Mouse (Mus musculus) testis, adult 2 months (tissue): ENCODE measurements around the gene Ddr2. TPM values are rescaled to one million over a fixed set of nuclear protein-coding genes. Genes with fewer than 3 reads are reported as not detected.

Experiments used
- H3K27ac ChIP-seq: fragments of 200-500 bp; 2 replicates; pipeline ENCODE4 v1.5.1; 2012; ENCODE audit warnings: low read depth, low read length; ENCODE audit not compliant: control insufficient read depth, insufficient read depth
- H3K27me3 ChIP-seq: fragments of 200-500 bp; 2 replicates; pipeline ENCODE4 v1.6.1; 2012; ENCODE audit warnings: mild to moderate bottlenecking, low read length, moderate library complexity; ENCODE audit not compliant: control insufficient read depth, insufficient read depth
- H3K36me3 ChIP-seq: fragments of 200-500 bp; 2 replicates; pipeline ENCODE4 v1.6.1; 2012; ENCODE audit warnings: mild to moderate bottlenecking, low read length; ENCODE audit not compliant: control insufficient read depth, insufficient read depth
- H3K4me1 ChIP-seq: fragments of 200-500 bp; 2 replicates; pipeline ENCODE4 v1.6.1; 2012; ENCODE audit warnings: low read length; ENCODE audit not compliant: control insufficient read depth, insufficient read depth
- H3K4me3 ChIP-seq: fragments of 200-500 bp; 2 replicates; pipeline ENCODE4 v1.5.1; 2012; ENCODE audit warnings: low read depth, mild to moderate bottlenecking, low read length, moderate library complexity, mixed read lengths; ENCODE audit not compliant: control insufficient read depth
- CTCF ChIP-seq: fragments of 200-500 bp; IDR thresholded peaks from 2 replicates; pipeline ENCODE4 v1.5.1; 2012; ENCODE audit warnings: low read depth, mild to moderate bottlenecking, inconsistent platforms, low read length, moderate library complexity; ENCODE audit not compliant: control insufficient read depth, insufficient read depth, insufficient replicate concordance
- POLR2A ChIP-seq: fragments of 200-500 bp; IDR thresholded peaks from 2 replicates; pipeline ENCODE4 v1.6.1; 2012; ENCODE audit warnings: low read depth, mild to moderate bottlenecking, inconsistent platforms, low read length, moderate library complexity; ENCODE audit not compliant: control insufficient read depth
- polyA plus RNA-seq: library from polyadenylated mRNA; depleted of rRNA; stranded (reverse); fragments of >200 nt; gene quantifications from 2 replicates; pipeline ENCODE4 v1.2.3, GENCODE M21; 2012; rRNA removed

The Ddr2 gene
- polyA plus RNA-seq = 1.8 TPM in 2 replicates

- H3K4me1 ChIP-seq = no peaks in the 10 kb centered on the region
- TF ChIP-seq POLR2A (no peak), CTCF (no peak)
- peak within 1 kb of the TSS; percentile 59 for H3K27ac ChIP-seq
- no peaks in the 10 kb centered on the region for H3K36me3 ChIP-seq
- no peaks in the 10 kb centered on the region for H3K27me3 ChIP-seq
- H3K4me3 ChIP-seq = peak within 1 kb of the TSS; percentile 61
Measured at GRCm38 (mm10) chr1:170110516-170111332, at the start of gene Ddr2. Gene Ddr2, minus strand, starts transcription at chr1:170110762.

- Histone ChIP-seq H3K36me3 (no peaks in the 10 kb centered on the region), H3K27ac (no peak overlapping the region)
- no peak for TF ChIP-seq POLR2A
- TF ChIP-seq CTCF = no peak
Measured at GRCm38 (mm10) chr1:170159707-170160106, 49.1 kb upstream of the Ddr2 start.

GRCm38 (mm10) chr1:170155761-170156160 lies 45.2 kb upstream of the Ddr2 start:
- Histone ChIP-seq H3K4me1 (no peaks in the 10 kb centered on the region), H3K4me3 (no peak overlapping the region), H3K36me3 (no peaks in the 10 kb centered on the region), H3K27ac (no peak overlapping the region), H3K27me3 (no peaks in the 10 kb centered on the region)
- TF ChIP-seq POLR2A (no peak), CTCF (no peak)

More at GRCm38 (mm10) chr1:170159707-170160106, 49.1 kb upstream of the Ddr2 start:
- Histone ChIP-seq H3K4me1 (no peaks in the 10 kb centered on the region), H3K4me3 (no peak overlapping the region), H3K27me3 (no peaks in the 10 kb centered on the region)

- no peak overlapping the region for H3K27ac ChIP-seq
- H3K36me3 ChIP-seq = no peaks in the 10 kb centered on the region
- no peak overlapping the region for H3K4me3 ChIP-seq
- H3K27me3 ChIP-seq = no peaks in the 10 kb centered on the region
- no peak for TF ChIP-seq POLR2A
- TF ChIP-seq CTCF = no peak
- H3K4me1 ChIP-seq = no peaks in the 10 kb centered on the region
Measured at GRCm38 (mm10) chr1:170155298-170155697, 44.7 kb upstream of the Ddr2 start.

DNA sequence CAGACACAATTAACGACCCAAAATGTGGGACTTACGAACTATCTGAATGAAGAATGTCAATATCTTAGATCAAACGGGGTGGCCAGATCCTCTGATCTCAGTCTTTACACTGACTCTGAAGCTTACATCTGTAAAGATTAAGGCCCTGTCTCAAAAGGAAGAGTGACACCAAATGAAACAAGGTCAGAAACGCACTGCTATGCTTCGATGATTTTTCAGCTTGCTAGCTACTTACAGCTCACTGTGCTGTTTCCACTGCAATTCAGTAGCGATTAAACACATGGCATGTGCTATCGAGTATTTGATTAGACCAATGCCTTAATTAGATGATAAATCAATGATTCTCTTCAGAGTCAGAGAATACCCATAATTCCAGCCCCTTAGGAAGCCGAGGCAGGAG lies 43.4 kb upstream of the Ddr2 start:
- Histone ChIP-seq H3K36me3 (no peaks in the 10 kb centered on the region), H3K4me1 (no peaks in the 10 kb centered on the region), H3K27ac (no peak overlapping the region), H3K4me3 (no peak overlapping the region), H3K27me3 (no peaks in the 10 kb centered on the region)
- TF ChIP-seq CTCF = no peak
- no peak for TF ChIP-seq POLR2A

DNA sequence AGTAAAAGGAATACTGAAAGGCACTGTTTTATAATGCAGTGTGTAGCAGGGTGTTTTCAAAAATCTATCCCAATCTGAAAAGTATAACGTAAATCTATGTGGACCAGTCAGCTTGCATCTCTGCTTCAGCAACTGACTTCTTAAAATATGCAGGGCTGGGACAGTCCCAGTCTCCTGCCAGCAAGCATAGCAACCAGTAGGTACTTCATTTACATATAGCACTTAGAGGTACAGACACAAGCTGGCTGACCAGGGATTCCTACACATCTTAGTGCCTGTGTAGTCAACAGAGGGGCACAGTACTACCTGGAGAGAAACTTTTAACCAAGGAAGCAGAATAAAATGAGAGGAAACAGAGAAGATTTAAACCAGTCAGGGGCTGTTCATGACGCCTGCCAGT lies 42.0 kb upstream of the Ddr2 start:
- H3K36me3 ChIP-seq = no peaks in the 10 kb centered on the region; the same call in 1 of the 2 replicates
- TF ChIP-seq POLR2A (no peak), CTCF (no peak)

GRCm38 (mm10) chr1:170150870-170151269 lies 40.3 kb upstream of the Ddr2 start:
- TF ChIP-seq CTCF = no peak
- no peak for TF ChIP-seq POLR2A
- no peak overlapping the region for H3K27ac ChIP-seq
- no peaks in the 10 kb centered on the region; the same call in 1 of the 2 replicates for H3K36me3 ChIP-seq
- H3K4me1 ChIP-seq = no peaks in the 10 kb centered on the region
- H3K27me3 ChIP-seq = no peaks in the 10 kb centered on the region
- no peak overlapping the region for H3K4me3 ChIP-seq

More for the DNA sequence above, 42.0 kb upstream of the Ddr2 start:
- Histone ChIP-seq H3K27ac (no peak overlapping the region), H3K4me3 (no peak overlapping the region), H3K27me3 (no peaks in the 10 kb centered on the region), H3K4me1 (no peaks in the 10 kb centered on the region)

- no peak for TF ChIP-seq POLR2A
- no peak for TF ChIP-seq CTCF
- Histone ChIP-seq H3K36me3 (no peaks in the 10 kb centered on the region; the same call in 1 of the 2 replicates), H3K4me1 (no peaks in the 10 kb centered on the region), H3K4me3 (no peak overlapping the region), H3K27me3 (no peaks in the 10 kb centered on the region), H3K27ac (no peak overlapping the region)
Measured at GRCm38 (mm10) chr1:170149756-170150155, 39.2 kb upstream of the Ddr2 start.
